Mouse (Mus musculus) left cerebral cortex, adult 9 months (tissue): ENCODE data around the gene Tmem256.
"Not testable (repeated sequence)": the region's sequence is repeated elsewhere in the genome, so short reads cannot be mapped to it uniquely, and the experiment has no call there.

Experiments used
- DNase-seq, 2 experiments: peaks; one replicate each; pipeline ENCODE4 v3.0.0; 2022; ENCODE audit warnings: low spot score in 2 of 2

Tmem256 gene

DNA sequence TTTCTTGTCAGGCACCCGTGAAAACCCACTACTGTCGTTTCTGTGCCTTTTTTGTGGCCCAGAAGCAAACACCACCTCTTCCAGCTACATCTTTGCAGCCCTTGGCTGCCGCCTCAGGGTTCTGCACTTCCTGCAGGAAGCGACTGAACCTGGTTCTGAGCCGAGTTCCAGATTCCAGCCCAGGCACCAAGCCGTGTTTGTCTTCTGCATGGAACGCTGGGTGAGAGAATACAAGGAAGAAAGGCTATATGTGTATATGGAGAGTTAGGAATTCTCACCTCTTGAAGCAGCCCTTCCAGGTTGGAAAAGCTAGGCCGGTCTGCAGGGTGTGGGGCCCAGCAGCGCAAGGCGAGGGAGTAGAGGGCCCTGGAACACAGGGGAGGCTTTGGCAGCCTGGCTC lies 16.4 kb downstream of the Tmem256 start:
- no peak for DNase-seq

DNA sequence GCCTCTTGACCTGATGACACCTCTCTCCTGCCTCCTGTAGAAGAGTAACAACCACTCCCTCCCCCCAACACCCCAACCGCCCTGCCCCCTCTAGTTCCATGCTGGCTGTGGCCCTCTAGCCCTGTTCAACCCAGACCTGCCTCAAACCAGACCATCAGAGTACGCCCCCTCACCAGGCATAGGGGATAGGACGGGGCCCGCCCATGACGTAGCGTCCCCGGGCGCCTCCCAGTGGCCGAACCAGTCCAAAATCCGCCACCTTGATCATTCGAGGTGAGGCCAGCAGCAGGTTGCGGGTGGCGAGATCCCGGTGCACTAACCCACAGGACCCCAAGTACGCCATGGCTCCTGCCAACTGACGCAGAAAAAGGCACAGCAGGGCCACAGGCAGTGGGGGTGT lies 17.0 kb downstream of the Tmem256 start:
- no peak for DNase-seq

DNA sequence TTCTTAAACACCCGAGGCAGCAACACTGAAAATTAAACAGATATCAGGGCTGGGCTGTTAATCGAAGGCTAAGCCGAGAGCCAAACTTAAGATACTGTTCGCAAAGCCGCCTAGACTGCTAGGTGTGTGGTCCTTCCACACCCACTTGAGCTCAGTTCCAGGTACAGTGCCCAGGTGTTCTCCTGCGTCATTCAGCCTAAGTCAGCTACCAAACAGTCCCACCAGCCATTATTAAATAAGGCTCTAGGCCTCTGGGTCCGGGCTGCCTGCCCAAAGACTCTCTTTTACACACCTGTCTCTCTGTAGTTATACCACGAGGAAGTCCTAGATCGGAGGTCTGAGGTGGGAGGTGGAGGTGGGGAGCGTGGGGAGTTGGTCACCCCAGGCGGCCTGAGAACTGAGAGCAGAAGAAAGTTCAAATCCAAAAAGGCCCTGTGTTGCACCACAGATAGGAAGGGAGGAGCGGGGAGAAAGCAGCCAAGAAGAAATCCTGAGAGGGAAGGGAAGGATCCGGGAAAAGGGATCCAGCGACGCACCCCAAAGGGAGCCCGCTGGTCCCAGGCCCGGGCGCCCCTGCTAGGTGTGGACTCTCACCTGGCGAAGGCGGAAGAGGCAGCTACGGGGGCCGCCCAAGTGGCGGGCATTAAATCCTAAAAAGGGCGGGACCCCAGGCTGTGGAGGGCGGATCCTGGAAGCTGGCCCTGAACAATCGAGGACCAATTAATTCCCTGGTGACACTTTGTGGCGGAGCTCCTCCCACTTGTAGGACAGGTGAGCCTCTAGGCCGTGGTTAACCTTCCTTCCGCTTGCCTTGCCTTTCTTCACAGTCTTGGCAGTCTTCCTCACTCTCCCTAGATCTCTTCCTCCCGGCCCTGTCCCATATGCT lies 20.0 kb downstream of the Tmem256 start, which contains the start of gene Tnk1:
TSS of gene Tnk1 (minus strand) at position 618 of the 886 bp plus-strand sequence.
- no peak for DNase-seq

GRCm38 (mm10) chr11:69863729-69864128 lies 25.4 kb downstream of the Tmem256 start:
- DNase-seq: not testable (repeated sequence)

- DNase-seq: no peak
Measured at GRCm38 (mm10) chr11:69864138-69864860, 26.0 kb downstream of the Tmem256 start.

DNA sequence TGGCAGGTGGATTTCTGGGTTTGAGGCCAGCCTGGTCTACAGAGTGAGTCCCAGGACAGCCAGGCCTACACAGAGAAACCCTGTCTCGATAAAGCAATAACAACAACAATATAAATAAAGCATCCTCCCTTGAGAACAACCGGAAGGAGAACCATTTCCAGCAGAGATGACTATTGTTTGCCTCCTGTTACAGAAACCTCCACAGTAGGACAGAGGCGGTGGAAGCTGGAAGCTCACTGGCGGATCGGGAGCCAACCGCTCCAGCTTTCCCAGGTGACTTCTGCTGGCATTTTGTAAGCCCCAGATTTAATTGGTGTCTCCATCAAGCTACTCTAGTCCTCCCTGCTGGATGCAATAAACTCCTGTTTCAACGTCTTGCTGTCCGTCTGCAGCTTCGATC lies 27.2 kb downstream of the Tmem256 start:
- no peak for DNase-seq

GRCm38 (mm10) chr11:69867335-69867734 lies 29.0 kb downstream of the Tmem256 start:
- no peak for DNase-seq

GRCm38 (mm10) chr11:69870289-69871069 lies 32.2 kb downstream of the Tmem256 start:
- no peak for DNase-seq

- no peak for DNase-seq
Measured at GRCm38 (mm10) chr11:69871822-69872221, 33.5 kb downstream of the Tmem256 start.

DNA sequence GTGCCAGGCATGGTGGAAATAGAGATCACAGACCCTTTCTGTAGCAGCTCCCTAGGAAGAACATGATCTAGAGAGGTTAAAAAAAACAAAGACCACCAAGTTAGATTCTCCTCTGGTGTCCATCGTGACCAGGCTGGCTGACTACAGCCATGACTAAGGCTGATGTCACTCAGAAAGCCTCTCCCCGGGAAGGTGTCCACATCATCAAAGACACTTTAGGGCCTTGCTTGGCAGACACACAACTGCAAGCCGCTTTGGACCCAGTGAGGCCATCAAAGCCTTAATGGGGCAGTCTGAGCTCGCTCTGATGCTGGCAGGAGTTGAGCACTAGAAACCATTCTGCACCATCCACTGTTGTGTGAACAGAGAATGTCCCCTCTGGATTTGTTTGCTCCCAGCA lies 34.1 kb downstream of the Tmem256 start:
- DNase-seq: no peak

GRCm38 (mm10) chr11:69876186-69876585 lies 37.9 kb downstream of the Tmem256 start:
- peak in 1 of 2 experiments; percentile 31 for DNase-seq

- peak in 1 of 2 experiments; percentile 78 for DNase-seq
Measured at GRCm38 (mm10) chr11:69876867-69877266, 38.6 kb downstream of the Tmem256 start.

- no peak for DNase-seq
Measured at GRCm38 (mm10) chr11:69877878-69878277, 39.6 kb downstream of the Tmem256 start, which contains the start of gene Tmem95. TSS of gene Tmem95 (minus strand) at chr11:69878018.

DNA sequence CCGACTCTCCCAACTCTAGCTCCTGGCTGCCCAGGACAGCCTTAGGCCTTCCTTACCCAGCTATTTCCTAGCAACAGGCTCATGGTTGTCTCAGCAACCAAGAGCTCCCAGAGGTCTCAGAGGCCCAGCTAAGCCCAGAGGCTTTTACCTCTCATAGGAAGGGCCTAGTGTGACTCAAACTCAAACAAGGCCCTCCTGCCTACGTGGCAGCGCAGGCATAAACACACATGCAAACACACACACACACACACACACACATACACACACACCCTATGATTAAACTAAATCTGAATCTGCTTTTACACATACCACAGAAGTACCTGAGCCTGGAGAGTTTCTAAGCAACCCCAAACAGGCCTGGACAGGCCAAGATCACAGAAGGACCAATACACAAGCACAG lies 40.1 kb downstream of the Tmem256 start:
- no peak for DNase-seq

DNA sequence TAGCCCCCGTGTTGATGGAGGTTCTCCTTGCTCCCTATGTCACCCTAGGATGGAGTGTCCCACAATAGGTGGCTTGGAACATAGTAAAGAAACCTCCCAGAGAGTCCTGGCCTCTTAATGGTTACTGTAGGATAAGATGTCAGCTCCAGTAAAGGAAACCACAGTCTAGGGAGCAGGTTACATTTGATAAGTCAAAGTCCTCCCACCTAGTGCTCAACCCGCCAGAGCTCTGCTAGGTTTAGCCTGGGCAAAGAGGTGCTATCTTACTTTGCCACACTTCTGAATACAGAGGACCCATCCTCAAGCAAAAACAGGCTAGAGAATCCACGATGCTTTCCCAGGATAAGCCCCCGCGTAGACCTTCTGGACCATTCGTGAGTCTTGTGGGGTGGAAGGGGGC lies 40.6 kb downstream of the Tmem256 start:
- no peak for DNase-seq

- no peak for DNase-seq
Measured at GRCm38 (mm10) chr11:69879711-69880110, 41.4 kb downstream of the Tmem256 start.

- DNase-seq: peak in 1 of 2 experiments; percentile 41
Measured at GRCm38 (mm10) chr11:69880506-69880852, 42.2 kb downstream of the Tmem256 start.

GRCm38 (mm10) chr11:69880853-69881603 lies 42.7 kb downstream of the Tmem256 start, which contains the start of gene Kctd11:
TSS of gene Kctd11 (minus strand) at chr11:69881406.
- peak in 1 of 2 experiments; percentile 73 for DNase-seq

- no peak for DNase-seq
Measured at GRCm38 (mm10) chr11:69881787-69882670, 43.7 kb downstream of the Tmem256 start.

DNA sequence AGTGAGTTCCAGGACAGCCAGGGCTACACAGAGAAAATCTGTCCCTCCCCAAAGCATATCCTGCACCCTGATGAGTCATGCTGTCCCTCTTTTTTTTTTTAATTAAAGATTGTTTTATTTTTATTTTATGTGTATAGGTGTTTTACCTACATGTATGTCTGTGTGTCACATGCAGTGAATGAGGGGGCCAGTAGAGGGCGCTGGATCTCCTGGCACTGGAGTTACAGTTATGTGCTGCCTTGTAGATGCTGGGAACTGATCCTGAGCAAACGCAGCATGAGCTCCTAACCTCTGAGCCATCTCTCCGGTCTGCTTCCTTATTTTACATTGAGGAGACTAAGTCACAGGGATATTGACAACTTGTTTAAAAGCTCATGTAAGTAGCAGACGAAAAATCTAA lies 44.8 kb downstream of the Tmem256 start:
- no peak for DNase-seq
